Mouse (Mus musculus) adipocyte (in vitro differentiated cells): ENCODE measurements around the gene Map4k1.

Experiments used
- DNase-seq: peaks from one replicate; pipeline ENCODE4 v3.0.0-alpha.2; 2016; ENCODE audit warnings: low spot score

Gene Map4k1

DNA sequence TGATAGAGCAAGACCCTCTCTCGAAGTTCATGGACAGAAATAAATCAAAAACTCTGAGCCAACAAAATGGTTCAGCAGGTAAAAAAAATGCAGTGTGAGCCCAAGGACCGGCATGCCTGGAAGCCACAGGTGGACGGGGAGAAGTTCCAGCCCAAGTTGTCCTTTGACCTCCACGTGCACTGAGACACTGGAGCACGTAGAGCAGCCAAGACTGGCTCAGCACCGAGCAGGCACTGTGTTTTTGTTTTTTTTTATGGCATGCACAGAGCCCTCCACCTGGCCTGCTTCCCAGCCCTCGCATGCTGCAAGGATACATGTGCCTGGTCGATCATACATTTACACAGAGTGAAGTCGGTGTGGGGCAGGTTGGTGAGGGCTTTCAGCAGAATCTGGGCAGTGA is 4.3 kb upstream of the Map4k1 start:
- no peak for DNase-seq

DNA sequence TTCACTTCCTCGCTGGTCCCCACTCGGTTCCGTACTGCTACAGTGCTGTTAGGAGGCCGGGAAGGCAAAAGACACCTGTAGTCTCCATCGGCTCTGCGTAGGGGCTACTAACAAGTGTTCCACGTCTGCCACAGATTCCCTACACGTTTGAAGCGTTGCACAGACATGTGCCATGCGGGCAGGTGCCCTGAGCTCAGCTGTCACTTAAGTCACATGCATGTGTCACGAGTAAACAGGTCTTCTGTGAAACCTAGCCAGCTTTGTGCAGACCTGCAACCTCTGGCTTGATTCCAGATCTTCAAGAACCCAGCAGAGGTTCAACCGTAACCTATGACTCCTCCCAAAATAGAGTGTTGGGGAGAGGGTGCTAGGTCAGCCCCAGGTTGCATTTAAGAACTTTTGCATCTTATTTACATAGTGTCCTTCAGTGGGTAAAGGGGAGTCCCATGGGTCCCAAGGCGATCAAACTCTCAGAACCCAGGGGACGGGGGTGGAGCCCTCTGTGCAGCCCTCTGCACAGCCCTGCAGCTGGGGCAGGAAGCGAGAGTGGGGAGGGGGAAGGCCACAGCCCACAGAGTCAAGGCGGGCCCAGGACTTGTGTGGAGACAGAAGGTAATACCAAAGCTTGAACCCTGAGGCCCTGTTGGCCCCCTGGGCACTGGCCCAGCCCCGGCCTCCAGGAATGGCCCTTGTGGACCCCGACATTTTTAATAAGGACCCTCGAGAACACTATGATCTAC is 594 bp downstream of the Map4k1 start:
- no peak for DNase-seq

- no peak for DNase-seq
Measured at GRCm38 (mm10) chr7:28983141-28983564, 1.3 kb downstream of the Map4k1 start.

GRCm38 (mm10) chr7:28983849-28984248 is 2.0 kb downstream of the Map4k1 start:
- no peak for DNase-seq

- no peak for DNase-seq
Measured at GRCm38 (mm10) chr7:28984452-28984851, 2.6 kb downstream of the Map4k1 start.

DNA sequence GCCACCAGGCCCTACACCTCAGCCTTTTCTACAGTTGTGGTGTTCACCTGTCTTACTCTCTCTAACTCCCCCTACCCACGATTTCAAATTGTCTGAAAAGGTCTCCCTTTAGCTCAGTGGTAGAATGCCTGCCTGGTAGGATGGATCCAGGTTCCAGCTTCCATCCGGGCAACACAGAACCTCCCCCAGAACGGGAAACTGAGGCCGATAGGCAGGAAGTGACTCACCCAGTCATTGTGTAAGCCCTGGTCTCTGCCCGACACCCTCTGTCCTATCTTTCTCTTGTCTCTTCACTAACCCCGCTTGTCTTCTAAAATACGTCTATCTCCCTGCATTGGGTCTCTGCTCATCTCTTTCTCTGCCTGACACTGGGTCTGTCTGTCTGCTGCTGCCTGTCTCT is 3.4 kb downstream of the Map4k1 start:
- DNase-seq, result no peak

DNA sequence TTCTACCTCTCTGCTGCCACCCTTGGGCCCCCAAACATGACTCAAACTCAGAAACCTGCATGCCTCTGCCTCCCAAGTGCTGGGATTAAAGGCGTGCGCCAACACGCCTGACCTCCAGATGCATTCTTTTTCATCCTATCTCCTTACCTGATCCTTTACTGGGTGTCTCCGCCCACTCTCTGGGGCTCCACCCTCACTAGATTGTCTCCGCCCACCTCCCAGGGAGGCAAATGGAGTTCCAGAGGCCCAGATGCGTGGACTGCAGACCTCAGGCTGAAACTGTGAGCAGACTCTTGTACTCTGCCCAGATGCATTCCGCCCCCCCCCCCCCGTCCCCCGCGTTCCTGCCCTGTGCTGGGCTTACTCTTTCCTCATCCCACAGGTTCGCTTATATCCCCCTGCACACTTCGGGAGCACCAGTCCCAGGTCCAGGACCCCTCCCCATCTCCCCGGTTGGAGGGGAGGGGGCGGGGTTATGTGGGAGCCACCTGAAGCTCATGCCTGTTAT is 9.0 kb downstream of the Map4k1 start:
- DNase-seq, result no peak

DNA sequence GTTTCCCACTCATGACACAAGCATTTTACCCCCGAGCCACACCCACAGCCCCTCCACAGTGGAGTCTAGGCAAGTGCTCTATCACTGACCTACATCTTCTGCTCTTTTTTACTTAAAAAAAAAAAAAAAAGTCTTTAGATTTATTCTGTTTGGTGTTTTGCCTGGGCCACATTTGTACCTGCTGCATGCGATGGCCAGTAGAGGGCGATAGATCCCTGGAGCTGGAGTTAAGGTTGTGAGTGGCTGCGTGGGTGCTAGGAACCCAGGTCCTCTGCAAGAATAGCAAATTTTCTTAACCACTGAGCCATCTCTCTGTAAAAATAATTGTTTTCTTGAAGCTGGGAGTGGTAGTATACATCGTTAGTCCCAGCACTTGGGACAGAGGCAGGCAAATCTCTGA is 9.8 kb downstream of the Map4k1 start:
- no peak for DNase-seq

- no peak for DNase-seq
Measured at GRCm38 (mm10) chr7:28992997-28993396, 11.1 kb downstream of the Map4k1 start.

DNA sequence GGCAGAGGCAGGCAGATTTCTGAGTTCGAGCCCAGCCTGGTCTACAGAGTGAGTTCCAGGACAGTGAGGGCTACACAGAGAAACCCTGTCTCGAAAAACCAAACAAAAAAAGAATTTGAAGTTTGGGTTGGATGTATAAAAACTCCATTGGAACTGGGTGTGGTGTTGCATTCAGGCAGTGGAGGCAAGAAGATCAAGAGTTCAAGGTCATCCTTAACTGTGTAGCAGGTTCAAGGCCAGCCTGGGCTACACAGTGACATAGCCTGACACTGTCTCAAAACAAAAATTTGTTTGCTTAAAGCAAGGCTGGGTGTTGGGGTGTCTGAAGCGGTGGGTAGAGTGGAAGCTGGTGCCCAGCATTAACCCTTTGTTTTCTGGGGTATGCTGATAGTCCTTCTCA is 11.6 kb downstream of the Map4k1 start:
- no peak for DNase-seq

- no peak for DNase-seq
Measured at GRCm38 (mm10) chr7:29000651-29001605, 19.1 kb downstream of the Map4k1 start.

- DNase-seq, result no peak
Measured at GRCm38 (mm10) chr7:29007224-29008101, 25.6 kb downstream of the Map4k1 start.

GRCm38 (mm10) chr7:29008171-29008570 is 26.3 kb downstream of the Map4k1 start:
- no peak for DNase-seq

DNA sequence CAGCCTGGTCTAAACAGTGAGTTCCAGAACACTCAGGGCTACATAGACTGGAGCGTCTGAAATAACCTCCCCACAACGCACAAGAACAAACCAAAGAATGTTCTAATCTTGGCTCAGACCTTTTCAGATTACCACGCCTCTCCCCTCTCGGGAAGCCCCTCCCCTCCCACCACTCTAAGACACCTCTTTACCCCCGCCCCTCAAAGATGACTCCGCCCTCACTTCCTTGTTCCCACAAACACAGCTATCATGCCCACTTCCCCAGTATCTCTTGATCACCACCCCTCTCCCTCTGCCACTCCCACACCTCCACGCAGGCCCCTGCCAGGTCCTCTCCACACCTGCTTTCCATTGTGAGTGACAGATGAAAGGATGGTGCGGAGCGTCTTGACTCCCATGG is 26.9 kb downstream of the Map4k1 start:
- DNase-seq, result no peak

DNA sequence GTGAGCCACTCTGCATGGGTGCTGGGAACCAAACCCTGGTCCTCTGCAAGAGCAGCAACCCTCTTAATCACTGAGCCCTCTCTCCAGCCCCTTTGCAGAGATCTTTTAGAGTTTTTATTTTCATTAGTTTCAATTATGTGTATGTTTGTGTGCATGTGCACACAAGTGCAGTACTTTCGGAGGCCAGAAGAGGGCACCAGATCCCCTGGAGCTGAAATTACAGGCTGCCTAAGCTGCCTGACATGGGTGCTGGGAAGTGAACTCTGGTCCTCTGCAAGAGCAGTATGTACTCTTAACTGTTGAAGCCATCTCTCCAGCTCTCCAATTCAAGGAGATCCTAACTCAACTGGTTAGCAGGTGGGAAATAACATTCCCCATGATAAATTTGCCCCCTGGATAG is 33.1 kb downstream of the Map4k1 start:
- DNase-seq, result no peak

GRCm38 (mm10) chr7:29016440-29016839 is 34.6 kb downstream of the Map4k1 start:
- DNase-seq, result no peak

- DNase-seq, result no peak
Measured at GRCm38 (mm10) chr7:29017222-29017621, 35.4 kb downstream of the Map4k1 start.

DNA sequence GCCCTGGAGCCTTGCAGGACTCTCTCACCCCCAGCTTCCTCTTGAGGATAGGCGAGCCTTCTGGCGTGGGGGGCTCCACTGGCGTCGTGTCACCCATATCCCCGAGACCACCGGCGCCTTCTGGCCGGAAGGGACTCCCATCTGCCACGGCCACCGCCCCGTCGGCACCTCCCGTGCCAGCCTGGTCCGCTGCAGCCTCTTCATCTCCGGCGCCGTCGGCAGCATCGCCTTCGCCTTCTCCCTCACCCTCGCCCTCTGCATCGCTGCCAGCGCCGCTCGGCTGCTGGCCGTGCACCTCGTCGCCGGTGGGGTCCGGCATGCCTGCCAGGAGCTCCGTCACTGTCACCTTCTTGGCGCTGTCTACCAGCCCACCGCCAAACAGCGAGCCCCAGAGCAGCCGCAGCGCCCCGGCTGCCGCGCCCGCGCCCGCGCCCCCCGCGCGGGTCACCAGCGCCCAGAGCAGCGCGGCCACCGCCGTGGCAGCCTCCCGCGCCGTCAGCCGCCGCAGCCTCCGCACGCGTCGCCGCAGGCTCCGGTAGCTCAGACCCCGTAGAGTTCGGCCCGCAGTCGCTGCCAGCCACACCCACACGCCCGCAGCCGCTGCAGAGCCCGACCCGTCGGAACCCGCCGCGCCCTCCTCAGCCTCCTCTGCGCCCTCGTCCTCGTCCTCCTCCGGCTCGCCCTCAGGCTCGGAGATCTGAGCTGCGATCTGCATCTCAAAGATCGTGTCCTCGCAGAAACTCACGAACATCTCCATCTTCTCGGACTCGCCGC is 37.8 kb downstream of the Map4k1 start:
- DNase-seq, result no peak

DNA sequence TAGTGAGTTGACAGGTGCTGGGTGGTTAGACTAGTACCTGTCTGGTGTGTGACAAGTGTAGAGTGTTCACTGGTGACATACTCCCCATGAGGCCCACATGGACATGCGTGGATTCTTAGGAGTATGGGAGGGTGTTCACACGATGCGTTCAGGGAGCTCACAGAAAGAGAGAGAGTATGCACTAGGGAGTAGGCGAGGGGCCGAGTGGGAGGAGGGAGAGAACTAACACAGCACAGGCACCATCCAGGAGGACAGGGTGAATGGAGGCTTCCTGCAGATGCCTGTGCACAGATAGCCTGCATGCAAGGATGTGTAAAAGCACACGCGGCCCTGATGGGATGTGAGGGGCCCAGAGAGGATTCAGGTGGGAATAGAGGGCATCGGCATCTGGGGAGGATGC is 40.6 kb downstream of the Map4k1 start:
- DNase-seq, result no peak

- no peak for DNase-seq
Measured at GRCm38 (mm10) chr7:29023514-29023913, 41.7 kb downstream of the Map4k1 start.

- DNase-seq, result no peak
Measured at GRCm38 (mm10) chr7:29025566-29025965, 43.7 kb downstream of the Map4k1 start.
